Mouse (Mus musculus): Measurements from ENCODE around the gene Nek5. TPM values are rescaled to one million over a fixed set of nuclear protein-coding genes. Genes with fewer than 3 reads are reported as not detected.

Gene Nek5
- total and polyA plus RNA-seq, 3 experiments, result 0.04 TPM; not detected in 2

GRCm38 (mm10) chr8:22145831-22146230 is 21.0 kb upstream of the Nek5 start:
- no peak for TF ChIP-seq TCF12 (IDR thresholded peaks at IDR 0.05; ENCODE audit: low read depth, low read length)
- TF ChIP-seq ZC3H11A (IDR thresholded peaks at IDR 0.05; ENCODE audit: low read depth, low read length), result no peak
- TF ChIP-seq POLR2AphosphoS2 (IDR thresholded peaks at IDR 0.05; ENCODE audit: low read length), result no peak
- no peak for TF ChIP-seq NRF1 (IDR thresholded peaks at IDR 0.05; ENCODE audit: insufficient read depth, low read depth, low read length, poor library complexity, severe bottlenecking)
- TF ChIP-seq JUND (IDR thresholded peaks at IDR 0.05; ENCODE audit: low read depth, low read length), result no peak
- TF ChIP-seq ZKSCAN1 (IDR thresholded peaks at IDR 0.05; ENCODE audit: low read depth, low read length), result no peak
- no peak for TF ChIP-seq POLR2A (IDR thresholded peaks at IDR 0.05; ENCODE audit: control insufficient read depth in 1 of 2, insufficient read depth in 1 of 2, low read depth in 1 of 2, low read length in 2 of 2, poor library complexity in 1 of 2)
- TF ChIP-seq GABPA (IDR thresholded peaks at IDR 0.05; ENCODE audit: low read depth, low read length), result no peak
- no peak for TF ChIP-seq E2F4 (IDR thresholded peaks at IDR 0.05; ENCODE audit: borderline replicate concordance, low read depth, low read length)
- Histone ChIP-seq H3K4me1 (ENCODE audit: control insufficient read depth in 1 of 2, insufficient read depth in 2 of 2, low read length in 2 of 2) (no peaks in the 10 kb centered on the region), H3K79me2 (ENCODE audit: control insufficient read depth, insufficient read depth, low read length, poor library complexity) (no peaks in the 10 kb centered on the region), H3K36me3 (ENCODE audit: control insufficient read depth in 1 of 2, insufficient read depth in 2 of 2, low read length in 2 of 2) (no peaks in the 10 kb centered on the region), H3K4me3 (ENCODE audit: control insufficient read depth in 1 of 2, insufficient read depth in 1 of 2, low read depth in 2 of 2, low read length in 2 of 2) (no peak overlapping the region), H3K9me3 (replicated peaks; ENCODE audit: insufficient read depth, low read length) (no peaks in the 10 kb centered on the region), H3K27ac (ENCODE audit: control insufficient read depth, low read depth, low read length) (no peak overlapping the region), H3K27me3 (ENCODE audit: control insufficient read depth in 1 of 2, insufficient read depth in 2 of 2, low read length in 2 of 2) (no peaks in the 10 kb centered on the region), H3K9ac (ENCODE audit: control insufficient read depth, low read depth, low read length, poor library complexity, severe bottlenecking) (no peak overlapping the region)
- no peak for DNase-seq (ENCODE audit: low read depth, low spot score)

GRCm38 (mm10) chr8:22143764-22144491 is 19.1 kb upstream of the Nek5 start:
- no peak overlapping the region for H3K27ac ChIP-seq (ENCODE audit: control insufficient read depth, low read depth, low read length)
- H3K9ac ChIP-seq (ENCODE audit: control insufficient read depth, low read depth, low read length, poor library complexity, severe bottlenecking), result no peak overlapping the region
- no peaks in the 10 kb centered on the region for H3K36me3 ChIP-seq (ENCODE audit: control insufficient read depth in 1 of 2, insufficient read depth in 2 of 2, low read length in 2 of 2)
- H3K27me3 ChIP-seq (ENCODE audit: control insufficient read depth in 1 of 2, insufficient read depth in 2 of 2, low read length in 2 of 2), result no peaks in the 10 kb centered on the region
- no peak for DNase-seq (ENCODE audit: low read depth, low spot score)
- H3K79me2 ChIP-seq (ENCODE audit: control insufficient read depth, insufficient read depth, low read length, poor library complexity), result no peaks in the 10 kb centered on the region
- no peak overlapping the region for H3K4me3 ChIP-seq (ENCODE audit: control insufficient read depth in 1 of 2, insufficient read depth in 1 of 2, low read depth in 2 of 2, low read length in 2 of 2)
- no peaks in the 10 kb centered on the region for H3K4me1 ChIP-seq (ENCODE audit: control insufficient read depth in 1 of 2, insufficient read depth in 2 of 2, low read length in 2 of 2)
- TF ChIP-seq MXI1 (IDR thresholded peaks at IDR 0.05; ENCODE audit: low read depth, low read length) (no peak), RAD21 (IDR thresholded peaks at IDR 0.05; ENCODE audit: low read depth, low read length) (no peak), UBTF (IDR thresholded peaks at IDR 0.05; ENCODE audit: borderline replicate concordance, insufficient read depth, low read depth, low read length) (no peak), KAT2A (conservative IDR thresholded peaks at IDR 0.05; ENCODE audit: low read depth, low read length) (no peak), ZC3H11A (IDR thresholded peaks at IDR 0.05; ENCODE audit: low read depth, low read length) (no peak), POLR2AphosphoS2 (IDR thresholded peaks at IDR 0.05; ENCODE audit: low read length) (no peak), SMC3 (IDR thresholded peaks at IDR 0.05; ENCODE audit: low read depth, low read length) (no peak), MAZ (IDR thresholded peaks at IDR 0.05; ENCODE audit: low read depth, low read length) (no peak), CHD1 (IDR thresholded peaks at IDR 0.05; ENCODE audit: low read depth, low read length) (no peak), USF2 (IDR thresholded peaks at IDR 0.05; ENCODE audit: borderline replicate concordance in 1 of 2, insufficient read depth in 1 of 2, low read depth in 1 of 2, low read length in 2 of 2) (no peak), JUND (IDR thresholded peaks at IDR 0.05; ENCODE audit: low read depth, low read length) (no peak), HCFC1 (IDR thresholded peaks at IDR 0.05; ENCODE audit: low read depth, low read length) (no peak), MAFK (IDR thresholded peaks at IDR 0.05; ENCODE audit: borderline replicate concordance, low read depth, low read length) (no peak)
- H3K9me3 ChIP-seq (replicated peaks; ENCODE audit: insufficient read depth, low read length), result no peaks in the 10 kb centered on the region

All from MEL (cell line).